Mouse (Mus musculus) kidney, embryonic 14.5 days (tissue): ENCODE results near the gene Ssxb1. TPM values are rescaled to one million over a fixed set of nuclear protein-coding genes. Genes with fewer than 3 reads are reported as not detected.
"Not testable (repeated sequence)": the region's sequence is repeated elsewhere in the genome, so short reads cannot be mapped to it uniquely, and the experiment has no call there.

Experiments
- ATAC-seq: fragments of 200-750 bp; cut with Nextera tagmentation; 2 replicates; pipeline ENCODE4 v1.8.0; 2017; ENCODE audit warnings: moderate number of reproducible peaks, mild to moderate bottlenecking, moderate TSS enrichment, moderate library complexity; ENCODE audit not compliant: low FRiP score, low TSS enrichment
- H3K27ac ChIP-seq: fragments of 300-500 bp; sonication (generic); 2 replicates; pipeline ENCODE4 v1.5.1; 2014; ENCODE audit warnings: low read depth, mild to moderate bottlenecking, low read length, moderate library complexity, mixed read lengths
- H3K27me3 ChIP-seq: fragments of 300-500 bp; sonication (generic); 2 replicates; pipeline ENCODE4 v1.6.1; 2014; ENCODE audit warnings: mild to moderate bottlenecking, low read length; ENCODE audit not compliant: control insufficient read depth, insufficient read depth
- H3K36me3 ChIP-seq: fragments of 300-500 bp; sonication (generic); 2 replicates; pipeline ENCODE4 v1.6.1; 2014; ENCODE audit warnings: low read length, mixed read lengths; ENCODE audit not compliant: control insufficient read depth, insufficient read depth
- H3K4me1 ChIP-seq: fragments of 300-500 bp; sonication (generic); 2 replicates; pipeline ENCODE4 v1.6.1; 2014; ENCODE audit warnings: low read length, mixed read lengths; ENCODE audit not compliant: control insufficient read depth, insufficient read depth
- H3K4me2 ChIP-seq: fragments of 300-500 bp; sonication (generic); replicated peaks from 2 replicates; pipeline ENCODE4 v1.6.1; 2014; ENCODE audit warnings: low read depth, mild to moderate bottlenecking, low read length
- H3K4me3 ChIP-seq: fragments of 300-500 bp; sonication (generic); 2 replicates; pipeline ENCODE4 v1.5.1; 2014; ENCODE audit warnings: mild to moderate bottlenecking, low read length
- H3K9ac ChIP-seq: fragments of 300-500 bp; sonication (generic); 2 replicates; pipeline ENCODE4 v1.6.1; 2014; ENCODE audit warnings: low read depth, mild to moderate bottlenecking, low read length, moderate library complexity
- H3K9me3 ChIP-seq: fragments of 300-500 bp; sonication (generic); 2 replicates; pipeline ENCODE4 v1.6.1; 2016; ENCODE audit warnings: low read length; ENCODE audit not compliant: control insufficient read depth
- WGBS: fragments of 180-500 bp; shearing (Covaris S2); extraction: QIAGEN DNeasy Blood & Tissue Kit; methylation state at CpG from one replicate; pipeline ENCODE4 v1.1.7; 2014; 5-methylcytosine and 5-hydroxymethylcytosine counted together
- polyA plus RNA-seq: library from polyadenylated mRNA; unstranded; fragments of >200 nt; fragmentation: Nextera tagmentation; extraction: Ambion mirVana; gene quantifications from 2 replicates; pipeline ENCODE4 v1.2.1, GENCODE M21; 2014

Ssxb1 gene
- polyA plus RNA-seq = not detected in 2 replicates

DNA sequence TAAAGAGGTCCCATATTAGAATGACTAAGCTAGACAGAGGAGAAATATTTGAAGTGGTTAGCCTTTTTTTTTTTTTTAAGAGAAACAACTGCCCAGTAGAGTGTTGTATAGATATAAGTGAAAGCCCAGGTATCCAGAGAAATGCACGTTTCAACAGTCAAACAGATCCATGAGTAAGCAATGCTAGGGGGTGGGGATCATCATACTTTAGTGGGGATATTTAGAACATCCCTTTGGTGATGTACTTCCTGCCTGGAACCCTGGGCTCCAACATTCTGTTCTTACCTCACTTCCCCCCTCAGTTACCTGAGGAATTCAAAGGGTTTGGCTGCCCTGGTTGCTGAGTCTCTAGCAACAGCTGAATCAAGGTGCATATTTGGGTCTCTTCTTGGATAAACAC, at the start of gene Ssxb1:
Gene Ssxb1 (plus strand): TSS at position 301 of the 400 bp plus-strand sequence.
- H3K4me2 ChIP-seq, H3K9ac ChIP-seq, H3K9me3 ChIP-seq, H3K27ac ChIP-seq, H3K27me3 ChIP-seq, H3K4me3 ChIP-seq, H3K4me1 ChIP-seq, H3K36me3 ChIP-seq, ATAC-seq: not testable (repeated sequence)
- WGBS = 56% methylated on average over 1 of the region's 1 CpGs

GRCm38 (mm10) chrX:8366678-8367077, 46.4 kb upstream of the Ssxb1 start, which contains the start of gene Ssxb9:
Ssxb9 (plus strand) TSS chrX:8366978.
- H3K36me3 ChIP-seq, H3K4me2 ChIP-seq, ATAC-seq, H3K4me3 ChIP-seq, H3K9ac ChIP-seq, H3K27me3 ChIP-seq, H3K9me3 ChIP-seq, H3K27ac ChIP-seq, H3K4me1 ChIP-seq: not testable (repeated sequence)
- WGBS = 38% methylated on average over 1 of the region's 1 CpGs

DNA sequence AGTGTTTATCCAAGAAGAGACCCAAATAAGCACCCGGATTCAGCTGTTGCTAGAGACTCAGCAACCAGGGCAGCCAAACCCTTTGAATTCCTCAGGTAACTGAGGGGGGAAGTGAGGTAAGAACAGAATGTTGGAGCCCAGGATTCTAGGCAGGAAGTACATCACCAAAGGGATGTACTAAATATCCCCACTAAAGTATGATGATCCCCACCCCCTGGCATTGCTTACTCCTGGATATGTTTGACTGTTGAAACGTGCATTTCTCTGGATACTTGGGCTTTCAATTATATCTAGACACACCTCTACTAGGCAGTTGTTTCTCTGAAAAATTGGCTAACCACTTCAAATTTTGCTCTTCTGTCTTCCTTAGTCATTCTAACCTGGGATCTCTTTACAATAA, 48.5 kb downstream of the Ssxb1 start, which contains the start of gene Ssxb2:
Gene Ssxb2 (minus strand): TSS at position 101 of the 400 bp plus-strand sequence.
- not testable (repeated sequence) for H3K9me3 ChIP-seq, H3K9ac ChIP-seq, H3K27me3 ChIP-seq, H3K27ac ChIP-seq, H3K4me2 ChIP-seq, H3K4me1 ChIP-seq, H3K4me3 ChIP-seq, H3K36me3 ChIP-seq, ATAC-seq
- 75% methylated on average over 2 of the region's 2 CpGs for WGBS

Other genes with a start within 250 kb of the Ssxb1 start
- 9.3 and 12.1 TPM in 2 replicates for gene Tbc1d25, start 237.1 kb upstream of the Ssxb1 start, polyA plus RNA-seq
- 20.8 and 37.6 TPM in 2 replicates for gene Ebp, start 219.8 kb upstream of the Ssxb1 start, polyA plus RNA-seq
- gene Porcn, start 206.8 kb upstream of the Ssxb1 start, polyA plus RNA-seq = 7.1 and 8.1 TPM in 2 replicates
- 35.6 and 42.0 TPM in 2 replicates for gene Ftsj1, start 160.9 kb upstream of the Ssxb1 start, polyA plus RNA-seq
- 1.3 and 2.5 TPM in 2 replicates for gene Slc38a5, start 142.2 kb upstream of the Ssxb1 start, polyA plus RNA-seq
- not detected in 2 replicates for gene Ssxb10, start 85.9 kb upstream of the Ssxb1 start, polyA plus RNA-seq
- gene Ssxb9, start 46.3 kb upstream of the Ssxb1 start, polyA plus RNA-seq = not detected in 2 replicates
- not detected in 2 replicates for gene Ssxb2, start 48.4 kb downstream of the Ssxb1 start, polyA plus RNA-seq
- not detected in 2 replicates for gene Gm14459, start 111.6 kb downstream of the Ssxb1 start, polyA plus RNA-seq
- not detected in 2 replicates for gene Ssxb6, start 134.9 kb downstream of the Ssxb1 start, polyA plus RNA-seq
- not detected in 2 replicates for gene Ssxb3, start 178.5 kb downstream of the Ssxb1 start, polyA plus RNA-seq